Mouse (Mus musculus): ENCODE data around the gene Dgke.
"Not testable (repeated sequence)": the region's sequence is repeated elsewhere in the genome, so short reads cannot be mapped to it uniquely, and the experiment has no call there.

Gene Dgke

DNA sequence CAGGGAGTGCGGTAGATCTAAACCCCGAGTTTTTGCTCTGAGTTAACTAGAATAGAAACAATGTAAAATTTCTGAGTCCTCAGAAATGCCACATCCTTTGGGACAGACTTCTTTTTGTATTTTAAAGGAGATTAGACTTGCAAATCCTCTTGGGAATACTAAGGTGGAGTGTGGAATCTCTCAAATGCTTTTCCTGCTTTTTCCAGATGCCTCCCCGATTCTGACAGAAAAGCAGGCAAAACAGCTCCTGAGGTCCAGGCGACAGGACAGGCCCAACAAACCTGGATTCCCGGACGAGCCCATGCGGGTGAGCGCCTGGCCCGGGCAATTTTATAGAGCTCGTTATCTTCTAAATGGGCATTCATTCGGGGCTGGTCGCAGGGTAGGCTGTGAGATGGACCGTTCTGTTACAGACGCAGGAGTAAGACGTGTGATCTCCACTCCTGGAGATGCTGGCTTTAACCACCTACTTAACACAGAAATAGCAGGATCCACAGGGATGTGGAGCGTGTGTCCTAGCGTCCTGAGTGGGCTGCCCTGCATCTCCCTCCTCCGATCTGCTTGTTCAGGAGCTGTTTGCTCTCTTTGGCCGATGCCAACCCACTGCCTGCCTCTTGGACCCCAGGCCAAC, 8.2 kb upstream of the Dgke start:
- DNase-seq (ENCODE audit: extremely low spot score) = no peak

GRCm38 (mm10) chr11:89073541-89073940, 6.9 kb upstream of the Dgke start, which contains the start of gene Gm525:
TSS of gene Gm525 (plus strand) at chr11:89073841.
- DNase-seq (ENCODE audit: extremely low spot score) = no peak

DNA sequence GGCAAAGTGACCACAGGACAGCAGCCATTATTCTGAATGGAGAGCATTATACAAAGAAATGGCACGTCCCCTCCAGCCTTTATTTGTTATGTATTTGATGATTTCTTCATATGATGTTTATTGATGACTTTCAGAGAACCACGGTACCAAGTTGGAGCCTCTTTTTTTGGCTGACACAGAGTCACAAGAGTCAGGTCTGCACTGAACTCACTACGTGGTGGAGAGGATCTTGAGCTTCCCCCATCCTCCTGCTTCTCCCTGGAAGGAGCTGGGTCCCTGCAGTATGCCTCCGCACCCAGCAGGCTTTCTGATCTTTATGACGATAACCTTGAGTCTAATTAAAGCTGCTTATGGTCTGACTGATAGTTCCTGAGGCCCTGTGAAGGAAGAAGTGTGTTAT, 4.9 kb upstream of the Dgke start:
- no peak for DNase-seq (ENCODE audit: extremely low spot score)

- peak; percentile 72 for DNase-seq (ENCODE audit: extremely low spot score)
Measured at GRCm38 (mm10) chr11:89069303-89069702, 2.7 kb upstream of the Dgke start.

- DNase-seq (ENCODE audit: extremely low spot score) = no peak
Measured at GRCm38 (mm10) chr11:89068649-89069048, 2.0 kb upstream of the Dgke start.

DNA sequence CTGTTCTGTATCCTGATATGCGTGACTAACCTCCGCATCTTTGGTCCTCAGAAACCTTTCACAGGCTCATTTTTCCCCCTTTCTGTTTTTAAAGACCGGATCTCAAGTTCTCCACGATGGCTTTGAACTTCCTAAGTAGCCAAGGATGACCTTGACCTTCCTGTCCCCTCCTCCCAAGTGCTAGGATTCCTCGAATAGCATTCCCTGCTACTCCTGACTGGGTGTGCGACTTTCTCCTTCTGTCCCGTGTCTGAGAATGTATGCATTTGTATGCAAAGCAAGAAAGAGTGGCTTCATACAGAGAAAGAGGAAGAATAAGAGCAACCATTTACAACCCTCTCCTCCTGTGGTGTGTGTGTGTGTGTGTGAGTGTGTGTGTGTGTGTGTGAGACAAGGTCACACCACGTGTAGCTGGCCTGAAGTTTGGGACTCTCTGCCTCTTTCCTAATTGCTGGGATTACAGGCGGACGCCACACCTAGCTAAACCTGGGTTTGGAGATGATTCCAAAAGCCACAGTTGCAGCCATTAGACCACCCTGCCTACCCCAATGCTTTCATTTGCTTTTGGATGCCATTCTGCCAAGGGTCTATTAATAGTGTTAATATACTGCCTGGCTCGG, 1.3 kb upstream of the Dgke start:
- DNase-seq (ENCODE audit: extremely low spot score) = no peak

- no peak for DNase-seq (ENCODE audit: extremely low spot score)
Measured at GRCm38 (mm10) chr11:89067301-89067822, 712 bp upstream of the Dgke start.

DNA sequence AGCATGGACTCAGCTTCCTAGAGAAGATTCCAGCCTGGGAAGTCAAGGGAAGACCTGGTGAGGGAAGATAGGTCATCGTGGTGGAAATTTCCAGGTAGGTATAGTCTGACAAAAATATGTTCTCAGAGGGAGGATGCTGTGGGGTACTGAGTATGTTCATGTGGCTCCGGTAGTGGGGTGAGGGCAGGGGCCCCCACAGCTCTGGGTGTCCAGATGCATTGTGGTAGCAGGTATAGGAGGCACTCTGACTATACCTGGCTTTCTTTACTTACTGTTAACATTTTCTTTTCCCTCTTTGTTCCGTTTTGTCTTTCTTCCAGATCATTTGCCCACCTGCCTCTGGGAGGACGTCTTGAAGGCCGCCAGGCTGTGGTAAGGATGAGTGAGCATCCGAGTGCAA, 524 bp downstream of the Dgke start:
- DNase-seq (ENCODE audit: extremely low spot score) = no peak

- DNase-seq (ENCODE audit: extremely low spot score) = no peak
Measured at GRCm38 (mm10) chr11:89065297-89065696, 1.4 kb downstream of the Dgke start.

DNA sequence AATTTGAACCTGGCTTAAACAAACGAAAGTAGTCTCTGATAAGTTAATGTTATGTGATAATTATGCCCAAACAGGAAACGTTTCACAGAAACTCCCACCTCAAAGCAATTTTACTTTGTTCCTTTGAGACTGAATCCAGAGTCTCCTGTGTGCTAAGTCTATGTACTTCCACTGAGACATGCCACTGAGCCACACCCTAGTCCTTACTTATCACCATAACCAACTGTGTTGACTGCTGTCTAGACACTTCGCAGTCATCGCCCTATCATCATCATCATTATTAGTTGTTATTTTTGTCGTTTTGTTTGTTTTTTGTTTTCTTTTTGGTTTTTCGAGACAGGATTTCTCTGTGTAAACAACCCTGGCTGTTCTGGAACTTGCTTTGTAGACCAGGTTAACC, 2.3 kb downstream of the Dgke start:
- DNase-seq (ENCODE audit: extremely low spot score) = no peak

DNA sequence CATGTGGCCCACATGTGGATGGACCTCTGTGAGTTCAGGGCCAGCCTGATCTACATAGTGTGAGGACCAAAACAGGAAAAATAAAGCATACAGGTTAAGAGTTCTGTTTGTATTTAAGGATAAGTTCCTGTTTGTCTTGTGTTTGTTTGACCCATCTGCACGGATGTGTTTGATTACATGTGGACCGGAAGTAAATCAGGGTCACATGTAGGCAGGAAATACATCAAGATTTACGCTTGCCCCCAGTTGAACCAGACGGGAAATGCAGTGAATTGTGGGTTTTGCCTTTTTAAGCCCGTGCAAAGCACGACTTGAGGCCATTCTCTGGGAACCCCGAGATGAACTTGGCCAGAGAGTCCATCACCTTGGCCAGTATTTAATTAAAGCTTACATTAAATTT, 5.3 kb downstream of the Dgke start:
- no peak for DNase-seq (ENCODE audit: extremely low spot score)

- DNase-seq (ENCODE audit: extremely low spot score) = peak; percentile 94
Measured at GRCm38 (mm10) chr11:89060423-89061089, 6.1 kb downstream of the Dgke start.

DNA sequence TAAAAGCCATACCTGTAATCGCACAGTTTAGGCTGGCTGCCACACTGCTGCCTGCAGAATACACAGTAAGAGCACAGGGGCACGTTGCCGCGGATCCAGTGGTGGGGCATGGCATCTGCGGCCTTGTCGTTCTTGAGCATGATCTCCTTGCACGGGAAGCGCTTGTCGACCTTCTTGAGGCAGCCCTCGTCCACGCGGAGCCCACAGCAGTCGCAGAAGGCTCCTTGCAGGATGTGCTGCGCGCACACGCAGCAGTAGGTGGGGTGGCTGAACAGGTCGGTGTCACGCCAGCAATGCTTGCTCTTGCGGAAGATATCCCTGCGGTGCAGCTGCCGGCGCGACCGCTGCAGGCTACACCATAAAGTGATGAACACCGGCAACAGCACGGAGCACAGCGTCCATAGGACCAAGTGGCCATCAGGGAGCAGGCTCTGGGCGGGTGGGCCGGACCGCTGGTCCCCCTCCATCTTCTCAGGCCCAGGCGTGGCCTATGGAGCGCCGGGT, 6.7 kb downstream of the Dgke start:
- peak; percentile 70 for DNase-seq (ENCODE audit: extremely low spot score)

DNA sequence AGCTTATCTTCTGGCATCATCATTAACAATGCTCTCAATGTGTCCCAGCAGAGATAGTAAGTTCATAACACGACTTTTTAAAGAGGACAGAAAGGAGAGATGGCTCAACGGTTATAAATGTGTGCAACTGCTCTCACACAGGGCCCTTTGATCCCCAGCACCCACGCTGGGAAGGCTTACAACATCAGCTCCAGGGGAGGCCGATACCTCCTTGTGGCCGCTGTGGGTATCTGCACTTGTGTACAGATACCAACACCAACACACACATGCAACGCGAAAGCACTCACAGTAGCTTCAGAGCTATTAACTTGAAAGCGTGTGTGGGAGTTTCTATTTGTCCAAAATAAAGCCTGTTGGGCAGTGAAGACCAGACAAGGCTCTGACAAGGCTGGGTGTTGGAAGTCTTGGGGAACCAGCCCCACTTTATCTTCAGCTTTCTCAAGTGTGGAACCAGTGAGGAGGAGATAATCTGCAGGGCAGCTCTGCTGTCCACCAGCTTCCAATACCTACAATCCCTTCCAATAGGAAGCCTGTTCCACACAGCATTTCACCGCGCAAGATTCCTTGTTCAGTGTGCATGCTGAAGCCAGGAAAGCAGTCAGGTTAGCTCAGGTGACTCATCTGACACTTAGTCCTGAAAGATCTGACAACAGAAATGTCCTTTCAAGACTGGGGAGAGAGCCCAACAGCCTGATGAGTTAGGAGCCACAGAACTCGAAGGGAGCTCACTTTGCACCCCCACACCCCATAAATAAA, 8.0 kb downstream of the Dgke start:
- DNase-seq (ENCODE audit: extremely low spot score) = no peak

GRCm38 (mm10) chr11:89055931-89056690, 10.5 kb downstream of the Dgke start:
- no peak for DNase-seq (ENCODE audit: extremely low spot score)

GRCm38 (mm10) chr11:89051767-89052166, 14.9 kb downstream of the Dgke start:
- no peak for DNase-seq (ENCODE audit: extremely low spot score)

- no peak for DNase-seq (ENCODE audit: extremely low spot score)
Measured at GRCm38 (mm10) chr11:89046021-89046420, 20.6 kb downstream of the Dgke start.

DNA sequence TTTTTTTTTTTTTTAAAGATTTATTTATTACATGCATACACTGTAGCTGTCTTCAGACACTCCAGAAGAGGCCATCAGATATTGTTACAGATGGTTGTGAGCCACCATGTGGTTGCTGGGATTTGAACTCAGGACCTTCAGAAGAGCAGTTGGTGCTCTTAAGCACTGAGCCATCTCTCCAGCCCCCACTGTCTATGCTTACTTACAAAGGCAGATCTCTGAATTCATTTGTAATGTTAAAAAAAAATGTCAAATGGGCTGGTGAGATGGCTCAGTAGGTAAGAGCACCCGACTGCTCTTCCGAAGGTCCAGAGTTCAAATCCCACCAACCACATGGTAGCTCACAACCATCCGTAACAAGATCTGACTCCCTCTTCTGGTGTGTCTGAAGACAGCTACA, 21.1 kb downstream of the Dgke start:
- not testable (repeated sequence) for DNase-seq (ENCODE audit: extremely low spot score)

DNA sequence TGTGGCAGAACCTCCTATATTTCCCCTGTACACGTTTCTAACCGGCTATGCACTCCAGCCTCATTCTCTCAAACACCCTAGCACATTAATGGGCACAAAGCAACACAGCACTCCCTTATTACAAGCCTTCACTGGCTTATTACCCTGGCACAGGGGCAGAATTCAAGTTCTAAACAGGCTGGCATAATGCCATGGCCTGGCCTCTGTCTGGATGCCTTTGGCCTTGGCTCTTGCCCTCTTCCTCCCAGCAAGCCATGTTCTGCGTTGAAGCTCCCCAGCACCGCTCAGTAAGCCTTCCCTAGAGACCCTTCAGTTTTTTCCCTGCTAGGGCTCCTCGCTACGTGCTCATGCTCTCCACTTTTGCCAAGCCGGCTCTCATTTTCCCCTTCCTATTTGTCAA, 23.6 kb downstream of the Dgke start:
- no peak for DNase-seq (ENCODE audit: extremely low spot score)

DNA sequence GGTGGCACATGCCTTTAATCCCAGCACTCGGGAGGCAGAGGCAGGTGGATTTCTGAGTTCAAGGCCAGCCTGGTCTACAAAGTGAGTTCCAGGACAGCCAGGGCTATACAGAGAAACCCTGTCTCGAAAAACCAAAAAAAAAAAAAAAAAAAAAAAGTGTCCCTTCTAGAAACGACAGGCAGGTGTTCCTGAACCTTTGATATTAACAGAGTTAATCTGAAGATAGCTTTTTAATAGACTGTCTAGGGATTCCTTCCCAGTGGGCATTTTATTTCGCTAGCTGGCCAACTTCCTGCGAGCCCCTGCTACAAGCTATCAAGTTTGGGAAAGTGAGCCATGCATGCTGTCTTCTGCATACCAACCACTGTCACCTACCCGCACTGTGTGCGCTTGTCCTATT, 25.6 kb downstream of the Dgke start:
- DNase-seq (ENCODE audit: extremely low spot score) = not testable (repeated sequence)

DNA sequence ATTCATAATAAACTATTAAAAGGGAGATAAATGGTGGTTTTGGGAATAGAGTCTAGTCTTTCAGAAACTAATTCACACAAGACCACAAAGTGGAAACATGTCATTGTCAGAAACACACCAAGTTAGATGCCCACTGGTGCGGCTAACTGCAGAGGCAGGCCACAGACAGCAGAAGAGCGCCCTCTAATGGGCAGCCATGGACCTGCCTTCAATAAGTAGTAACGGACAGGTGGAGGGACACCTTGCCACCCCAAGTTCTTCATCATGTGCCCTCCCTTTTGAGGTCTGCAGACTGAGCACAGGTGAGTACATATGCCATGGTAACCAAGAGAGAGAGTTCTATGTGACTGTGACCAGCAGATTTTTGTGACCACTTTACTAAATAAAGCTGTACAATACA, 27.3 kb downstream of the Dgke start:
- no peak for DNase-seq (ENCODE audit: extremely low spot score)
